Mouse (Mus musculus): ENCODE measurements around the gene Gm128.

DNA sequence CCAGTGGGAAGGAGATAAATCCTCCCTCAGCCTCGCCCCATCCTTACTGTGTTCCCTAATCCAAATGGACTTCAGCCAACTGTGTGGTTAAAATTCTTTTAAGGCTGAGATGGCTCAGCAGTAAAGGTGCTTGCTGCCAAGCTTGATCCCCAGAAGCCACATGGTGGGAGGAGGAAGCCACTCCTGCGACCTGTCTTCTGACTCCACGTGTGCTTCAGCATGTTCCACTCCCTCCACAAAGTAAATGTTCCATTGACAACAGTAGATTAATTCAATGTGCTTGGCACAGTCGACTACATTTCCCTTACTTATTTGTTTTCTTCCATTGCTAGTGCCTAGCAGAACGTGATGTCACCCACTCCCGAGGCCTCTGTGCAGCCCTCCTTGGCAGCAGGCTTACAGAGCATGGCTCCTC is 46.7 kb downstream of the Gm128 start:
- no peak for TF ChIP-seq CTCF (IDR thresholded peaks at IDR 0.05; ENCODE audit: low read depth)
- TF ChIP-seq EP300 (optimal IDR thresholded peaks at IDR 0.05), result no peak

Data from stomach, postnatal 0 days (tissue).